Mouse (Mus musculus) myocyte (in vitro differentiated cells): Measurements from ENCODE around the gene Ksr2. TPM values are rescaled to one million over a fixed set of nuclear protein-coding genes. Genes with fewer than 3 reads are reported as not detected.

Experiments
- H3K27me3 ChIP-seq: one replicate; pipeline ENCODE4 v1.6.1; 2011; ENCODE audit not compliant: control insufficient read depth, insufficient read depth, insufficient read length
- H3K36me3 ChIP-seq: one replicate; pipeline ENCODE4 v1.6.1; 2011; ENCODE audit not compliant: control insufficient read depth, insufficient read depth
- H3K4me2 ChIP-seq: one replicate; pipeline ENCODE4 v1.6.1; 2011; ENCODE audit warnings: low read depth, control low read depth
- H3K4me3 ChIP-seq: one replicate; pipeline ENCODE4 v1.5.1; 2011; ENCODE audit warnings: mild to moderate bottlenecking, control low read depth, moderate library complexity
- H3K79me2 ChIP-seq: one replicate; pipeline ENCODE4 v1.6.1; 2011; ENCODE audit not compliant: control insufficient read depth, insufficient read depth
- H3ac ChIP-seq: one replicate; pipeline ENCODE4 v1.6.1; 2011; ENCODE audit not compliant: control insufficient read depth, insufficient read length
- CEBPB ChIP-seq: IDR thresholded peaks from 2 replicates; pipeline ENCODE4 v1.6.1; 2011; ENCODE audit warnings: mild to moderate bottlenecking, moderate library complexity; ENCODE audit not compliant: poor library complexity, insufficient read depth, severe bottlenecking
- E2F4 ChIP-seq: IDR thresholded peaks from one replicate; pipeline ENCODE4 v1.6.1; 2011; ENCODE audit warnings: mild to moderate bottlenecking, control low read depth, moderate library complexity; ENCODE audit not compliant: insufficient read depth
- MAX ChIP-seq: IDR thresholded peaks from one replicate; pipeline ENCODE4 v1.6.1; 2011; ENCODE audit warnings: low read depth, mild to moderate bottlenecking, control low read depth
- MYOD1 ChIP-seq, 3 experiments: IDR thresholded peaks; one replicate each; pipeline ENCODE4 v1.6.1; 2011; ENCODE audit warnings: control low read depth in 2 of 3, low read depth in 2 of 3, mild to moderate bottlenecking in 2 of 3, moderate library complexity in 1 of 3; ENCODE audit not compliant: insufficient read length in 2 of 3, control insufficient read depth in 1 of 3
- MYOG ChIP-seq, 3 experiments: IDR thresholded peaks; one replicate each; pipeline ENCODE4 v1.6.1; 2011; ENCODE audit warnings: control low read depth in 2 of 3, low read depth in 2 of 3, mild to moderate bottlenecking in 2 of 3; ENCODE audit not compliant: insufficient read length in 2 of 3, control insufficient read depth in 1 of 3, insufficient read depth in 1 of 3
- POLR2A ChIP-seq: IDR thresholded peaks from one replicate; pipeline ENCODE4 v1.6.1; 2011; ENCODE audit warnings: low read depth, mild to moderate bottlenecking, control low read depth, moderate library complexity; ENCODE audit not compliant: insufficient read length
- POLR2AphosphoS2 ChIP-seq: IDR thresholded peaks from one replicate; pipeline ENCODE4 v1.6.1; 2011; ENCODE audit warnings: low read depth, control low read depth; ENCODE audit not compliant: insufficient read length
- REST ChIP-seq: IDR thresholded peaks from one replicate; pipeline ENCODE4 v1.6.1; 2011; ENCODE audit warnings: mild to moderate bottlenecking, control low read depth, moderate library complexity; ENCODE audit not compliant: insufficient read depth, insufficient read length
- SRF ChIP-seq: IDR thresholded peaks from one replicate; pipeline ENCODE4 v1.6.1; 2011; ENCODE audit warnings: low read depth; ENCODE audit not compliant: control insufficient read depth, insufficient read length
- TCF12 ChIP-seq: IDR thresholded peaks from one replicate; pipeline ENCODE4 v1.6.1; 2011; ENCODE audit warnings: mild to moderate bottlenecking, control low read depth; ENCODE audit not compliant: poor library complexity, insufficient read depth, severe bottlenecking
- TCF3 ChIP-seq: IDR thresholded peaks from one replicate; pipeline ENCODE4 v1.6.1; 2011; ENCODE audit warnings: low read depth, control low read depth; ENCODE audit not compliant: insufficient read length
- USF1 ChIP-seq: IDR thresholded peaks from one replicate; pipeline ENCODE4 v1.6.1; 2011; ENCODE audit warnings: low read depth, mild to moderate bottlenecking, control low read depth, moderate library complexity
- polyA plus RNA-seq: library from polyadenylated mRNA; unstranded; fragments of >200 nt; fragmentation: generic; extraction: Trizol; gene quantifications from one replicate; pipeline ENCODE4 v1.2.1, GENCODE M21; 2012; ENCODE audit warnings: missing spikeins

Ksr2 gene
- polyA plus RNA-seq, 1 experiment: 0.02 TPM

GRCm38 (mm10) chr5:117502611-117503010 is 88.8 kb downstream of the Ksr2 start:
- Histone ChIP-seq H3K4me3 (no peak overlapping the region), H3K27me3 (no peaks in the 10 kb centered on the region), H3K4me2 (no peak overlapping the region), H3K79me2 (no peaks in the 10 kb centered on the region), H3K36me3 (no peaks in the 10 kb centered on the region), H3ac (no peak overlapping the region)
- TF ChIP-seq POLR2A (no peak), E2F4 (no peak), TCF12 (no peak), REST (no peak), SRF (no peak), CEBPB (no peak), MAX (no peak)

GRCm38 (mm10) chr5:117504431-117504830 is 90.6 kb downstream of the Ksr2 start:
- Histone ChIP-seq H3K79me2 (no peaks in the 10 kb centered on the region), H3K4me2 (no peak overlapping the region), H3ac (no peak overlapping the region), H3K4me3 (no peak overlapping the region), H3K36me3 (no peaks in the 10 kb centered on the region), H3K27me3 (no peaks in the 10 kb centered on the region)
- no peak for TF ChIP-seq SRF
- no peak for TF ChIP-seq MAX
- TF ChIP-seq POLR2A: no peak
- no peak for TF ChIP-seq USF1
- no peak for TF ChIP-seq MYOD1 (IDR thresholded peaks at IDR 0.05; ENCODE audit: control insufficient read depth in 1 of 3, insufficient read length in 2 of 3, low read depth in 2 of 3)
- TF ChIP-seq POLR2AphosphoS2: no peak
- TF ChIP-seq TCF3: no peak
- no peak for TF ChIP-seq TCF12
- TF ChIP-seq MYOG (IDR thresholded peaks at IDR 0.05; ENCODE audit: control insufficient read depth in 1 of 3, insufficient read depth in 1 of 3, insufficient read length in 2 of 3, low read depth in 2 of 3): no peak
- TF ChIP-seq CEBPB: no peak
- no peak for TF ChIP-seq E2F4
- no peak for TF ChIP-seq REST

DNA sequence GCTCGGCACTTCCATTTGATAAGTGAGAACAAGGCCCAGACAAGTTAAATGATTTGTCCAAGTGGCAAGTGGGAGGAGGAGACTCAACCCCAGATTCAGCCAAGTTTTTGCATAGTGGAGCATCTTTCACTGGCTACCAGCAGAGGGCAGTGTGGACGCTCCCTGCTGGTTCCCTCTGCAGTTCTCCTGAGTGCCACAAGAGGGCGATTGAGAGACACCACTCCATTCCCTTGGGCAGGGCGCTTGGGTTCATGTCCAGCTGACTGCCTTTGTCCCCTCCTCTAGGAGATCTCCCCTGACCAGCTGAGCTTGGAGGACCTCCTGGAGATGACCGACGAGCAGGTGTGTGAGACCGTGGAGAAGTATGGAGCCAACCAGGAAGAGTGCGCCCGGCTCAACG is 91.4 kb downstream of the Ksr2 start:
- no peak for TF ChIP-seq E2F4
- TF ChIP-seq CEBPB: no peak
- TF ChIP-seq POLR2AphosphoS2: no peak
- no peak for TF ChIP-seq MYOD1 (IDR thresholded peaks at IDR 0.05; ENCODE audit: control insufficient read depth in 1 of 3, insufficient read length in 2 of 3, low read depth in 2 of 3)
- TF ChIP-seq TCF12: no peak
- no peak for TF ChIP-seq MAX
- no peak for TF ChIP-seq MYOG (IDR thresholded peaks at IDR 0.05; ENCODE audit: control insufficient read depth in 1 of 3, insufficient read depth in 1 of 3, insufficient read length in 2 of 3, low read depth in 2 of 3)
- no peak for TF ChIP-seq POLR2A
- TF ChIP-seq USF1: no peak
- TF ChIP-seq SRF: no peak
- no peak for TF ChIP-seq REST
- no peak for TF ChIP-seq TCF3
- H3K4me3 ChIP-seq: no peak overlapping the region
- H3K27me3 ChIP-seq: no peaks in the 10 kb centered on the region
- H3K4me2 ChIP-seq: no peak overlapping the region
- H3K79me2 ChIP-seq: no peaks in the 10 kb centered on the region
- no peaks in the 10 kb centered on the region for H3K36me3 ChIP-seq
- H3ac ChIP-seq: no peak overlapping the region

- Histone ChIP-seq H3K36me3 (no peaks in the 10 kb centered on the region), H3K4me2 (no peak overlapping the region), H3ac (no peak overlapping the region), H3K27me3 (no peaks in the 10 kb centered on the region), H3K4me3 (no peak overlapping the region), H3K79me2 (no peaks in the 10 kb centered on the region)
- TF ChIP-seq USF1: no peak
Observed at GRCm38 (mm10) chr5:117505769-117506168, 92.0 kb downstream of the Ksr2 start.

GRCm38 (mm10) chr5:117506406-117506805 is 92.6 kb downstream of the Ksr2 start:
- no peak overlapping the region for H3ac ChIP-seq
- TF ChIP-seq MYOD1 (IDR thresholded peaks at IDR 0.05; ENCODE audit: control insufficient read depth in 1 of 3, insufficient read length in 2 of 3, low read depth in 2 of 3) (no peak), TCF3 (no peak), MAX (no peak), POLR2AphosphoS2 (no peak), CEBPB (no peak), SRF (no peak), USF1 (no peak), REST (no peak), POLR2A (no peak), TCF12 (no peak), MYOG (IDR thresholded peaks at IDR 0.05; ENCODE audit: control insufficient read depth in 1 of 3, insufficient read depth in 1 of 3, insufficient read length in 2 of 3, low read depth in 2 of 3) (no peak), E2F4 (no peak)
- no peaks in the 10 kb centered on the region for H3K27me3 ChIP-seq

More at GRCm38 (mm10) chr5:117506406-117506805, 92.6 kb downstream of the Ksr2 start:
- no peaks in the 10 kb centered on the region for H3K36me3 ChIP-seq
- H3K4me2 ChIP-seq: no peak overlapping the region
- no peak overlapping the region for H3K4me3 ChIP-seq
- no peaks in the 10 kb centered on the region for H3K79me2 ChIP-seq
